Mouse (Mus musculus) MEL (cell line): Measurements from ENCODE around the gene Mtx1. TPM values are rescaled to one million over a fixed set of nuclear protein-coding genes. Genes with fewer than 3 reads are reported as not detected.

Experiments
- DNase-seq: peaks from one replicate; pipeline ENCODE4 v3.0.0; 2011; ENCODE audit warnings: low read depth, low spot score
- H3K27ac ChIP-seq: 2 replicates; pipeline ENCODE4 v1.5.1; 2012; ENCODE audit warnings: low read depth, mild to moderate bottlenecking, control low read depth, low read length, moderate library complexity; ENCODE audit not compliant: control insufficient read depth
- H3K27me3 ChIP-seq, 2 experiments: fragments of 150-350 bp in 1 of 2; sonication (generic) in 1 of 2; 2 replicates each; pipeline ENCODE4 v1.6.1; 2012; ENCODE audit warnings: low read length in 2 of 2, mild to moderate bottlenecking in 2 of 2, improper control_type of control experiment in 1 of 2, moderate library complexity in 1 of 2; ENCODE audit not compliant: insufficient read depth in 2 of 2, control insufficient read depth in 1 of 2
- H3K36me3 ChIP-seq, 2 experiments: 2 replicates each; pipeline ENCODE4 v1.6.1; 2012 to 2014; ENCODE audit warnings: low read length in 2 of 2, improper control_type of control experiment in 1 of 2, inconsistent platforms in 1 of 2, mild to moderate bottlenecking in 1 of 2; ENCODE audit not compliant: insufficient read depth in 2 of 2, control insufficient read depth in 1 of 2
- H3K4me1 ChIP-seq, 2 experiments: fragments of 150-350 bp in 1 of 2; sonication (generic) in 1 of 2; 2 replicates each; pipeline ENCODE4 v1.6.1; 2012; ENCODE audit warnings: low read length in 2 of 2, improper control_type of control experiment in 1 of 2, mild to moderate bottlenecking in 1 of 2; ENCODE audit not compliant: insufficient read depth in 2 of 2, control insufficient read depth in 1 of 2
- H3K4me3 ChIP-seq, 2 experiments: fragments of 150-350 bp in 1 of 2; sonication (generic) in 1 of 2; 2 replicates each; pipeline ENCODE4 v1.5.1; 2012; ENCODE audit warnings: low read depth in 2 of 2, low read length in 2 of 2, mild to moderate bottlenecking in 2 of 2, moderate library complexity in 2 of 2, control low read depth in 1 of 2, improper control_type of control experiment in 1 of 2; ENCODE audit not compliant: control insufficient read depth in 1 of 2, insufficient read depth in 1 of 2
- H3K79me2 ChIP-seq: 2 replicates; pipeline ENCODE4 v1.6.1; 2012; ENCODE audit warnings: mild to moderate bottlenecking, low read length, moderate library complexity; ENCODE audit not compliant: control insufficient read depth, poor library complexity, insufficient read depth
- H3K9ac ChIP-seq: 2 replicates; pipeline ENCODE4 v1.6.1; 2012; ENCODE audit warnings: low read depth, mild to moderate bottlenecking, control low read depth, low read length, moderate library complexity; ENCODE audit not compliant: control insufficient read depth, poor library complexity, severe bottlenecking
- H3K9me3 ChIP-seq: fragments of 150-350 bp; sonication (generic); replicated peaks from 2 replicates; pipeline ENCODE4 v1.6.1; 2012; ENCODE audit warnings: mild to moderate bottlenecking, low read length, improper control_type of control experiment, moderate library complexity; ENCODE audit not compliant: insufficient read depth
- BHLHE40 ChIP-seq: IDR thresholded peaks from 2 replicates; pipeline ENCODE4 v1.6.1; 2012; ENCODE audit warnings: low read depth, mild to moderate bottlenecking, inconsistent platforms, low read length, improper control_type of control experiment, borderline replicate concordance
- CHD1 ChIP-seq: IDR thresholded peaks from 2 replicates; pipeline ENCODE4 v1.6.1; 2012; ENCODE audit warnings: low read depth, mild to moderate bottlenecking, inconsistent platforms, low read length, improper control_type of control experiment
- CTCF ChIP-seq, 3 experiments: IDR thresholded peaks in 2 of 3; conservative IDR thresholded peaks in 1 of 3; 2 replicates each; pipeline ENCODE4 v1.5.1; 2011 to 2012; ENCODE audit warnings: low read length in 3 of 3, low read depth in 2 of 3, mild to moderate bottlenecking in 2 of 3, improper control_type of control experiment in 1 of 3, inconsistent platforms in 1 of 3, mixed read lengths in 1 of 3, moderate library complexity in 1 of 3; ENCODE audit not compliant: control insufficient read depth in 1 of 3, insufficient read depth in 1 of 3, poor library complexity in 1 of 3, severe bottlenecking in 1 of 3
- E2F4 ChIP-seq: IDR thresholded peaks from 2 replicates; pipeline ENCODE4 v1.6.1; 2011; ENCODE audit warnings: low read depth, low read length, improper control_type of control experiment, borderline replicate concordance
- ELF1 ChIP-seq: IDR thresholded peaks from 2 replicates; pipeline ENCODE4 v1.6.1; 2014; ENCODE audit warnings: low read depth, mild to moderate bottlenecking, inconsistent platforms, low read length, improper control_type of control experiment, moderate library complexity
- EP300 ChIP-seq, 2 experiments: IDR thresholded peaks; 2 replicates each; pipeline ENCODE4 v1.6.1; 2011; ENCODE audit warnings: improper control_type of control experiment in 2 of 2, low read length in 2 of 2, low read depth in 1 of 2, mild to moderate bottlenecking in 1 of 2
- ETS1 ChIP-seq: IDR thresholded peaks from 2 replicates; pipeline ENCODE4 v1.6.1; 2012; ENCODE audit warnings: low read depth, mild to moderate bottlenecking, inconsistent platforms, low read length, improper control_type of control experiment, moderate library complexity
- GABPA ChIP-seq: IDR thresholded peaks from 2 replicates; pipeline ENCODE4 v1.6.1; 2012; ENCODE audit warnings: low read depth, mild to moderate bottlenecking, inconsistent platforms, low read length, improper control_type of control experiment, moderate library complexity
- GATA1 ChIP-seq: IDR thresholded peaks from 2 replicates; pipeline ENCODE4 v1.6.1; 2011; ENCODE audit warnings: low read depth, low read length, improper control_type of control experiment
- JUND ChIP-seq: IDR thresholded peaks from 2 replicates; pipeline ENCODE4 v1.6.1; 2011; ENCODE audit warnings: low read depth, mild to moderate bottlenecking, improper control_type of control experiment, low read length
- MAX ChIP-seq: IDR thresholded peaks from 2 replicates; pipeline ENCODE4 v1.6.1; 2011; ENCODE audit warnings: low read length, improper control_type of control experiment
- MAZ ChIP-seq: IDR thresholded peaks from 2 replicates; pipeline ENCODE4 v1.6.1; 2012; ENCODE audit warnings: low read depth, mild to moderate bottlenecking, inconsistent platforms, low read length, improper control_type of control experiment
- MEF2A ChIP-seq: IDR thresholded peaks from 2 replicates; pipeline ENCODE4 v1.6.1; 2014; ENCODE audit warnings: low read depth, mild to moderate bottlenecking, inconsistent platforms, low read length, improper control_type of control experiment; ENCODE audit not compliant: poor library complexity, insufficient replicate concordance, severe bottlenecking; ENCODE audit errors: extremely low read depth
- MXI1 ChIP-seq: IDR thresholded peaks from 2 replicates; pipeline ENCODE4 v1.6.1; 2011; ENCODE audit warnings: mild to moderate bottlenecking, low read depth, low read length, improper control_type of control experiment
- MYC ChIP-seq: IDR thresholded peaks from 2 replicates; pipeline ENCODE4 v1.6.1; 2011; ENCODE audit warnings: low read depth, mild to moderate bottlenecking, low read length, improper control_type of control experiment, moderate library complexity
- NRF1 ChIP-seq: IDR thresholded peaks from 2 replicates; pipeline ENCODE4 v1.6.1; 2014; ENCODE audit warnings: low read depth, mild to moderate bottlenecking, inconsistent platforms, low read length, improper control_type of control experiment, moderate library complexity; ENCODE audit not compliant: poor library complexity, insufficient read depth, severe bottlenecking
- POLR2AphosphoS2 ChIP-seq: IDR thresholded peaks from 2 replicates; pipeline ENCODE4 v1.6.1; 2011; ENCODE audit warnings: low read length, improper control_type of control experiment
- POLR2AphosphoS5 ChIP-seq: IDR thresholded peaks from 2 replicates; pipeline ENCODE4 v1.6.1; 2012; ENCODE audit warnings: low read depth, borderline replicate concordance, mild to moderate bottlenecking, inconsistent platforms, low read length, moderate library complexity, mixed read lengths
- RAD21 ChIP-seq: IDR thresholded peaks from 2 replicates; pipeline ENCODE4 v1.6.1; 2011; ENCODE audit warnings: mild to moderate bottlenecking, low read depth, low read length, improper control_type of control experiment
- TBP ChIP-seq: IDR thresholded peaks from 2 replicates; pipeline ENCODE4 v1.8.0; 2011; ENCODE audit warnings: low read depth, low read length, improper control_type of control experiment
- TCF12 ChIP-seq: IDR thresholded peaks from 2 replicates; pipeline ENCODE4 v1.6.1; 2014; ENCODE audit warnings: low read depth, mild to moderate bottlenecking, inconsistent platforms, low read length, improper control_type of control experiment, moderate library complexity
- USF1 ChIP-seq: IDR thresholded peaks from 2 replicates; pipeline ENCODE4 v1.6.1; 2014; ENCODE audit warnings: low read depth, mild to moderate bottlenecking, inconsistent platforms, low read length, improper control_type of control experiment, moderate library complexity
- USF2 ChIP-seq, 2 experiments: IDR thresholded peaks; 2 replicates each; pipeline ENCODE4 v1.6.1; 2011 to 2012; ENCODE audit warnings: improper control_type of control experiment in 2 of 2, low read length in 2 of 2, borderline replicate concordance in 1 of 2, inconsistent platforms in 1 of 2, low read depth in 1 of 2, mild to moderate bottlenecking in 1 of 2; ENCODE audit not compliant: insufficient read depth in 1 of 2
- ZMIZ1 ChIP-seq: IDR thresholded peaks from 2 replicates; pipeline ENCODE4 v1.6.1; 2012; ENCODE audit warnings: low read depth, mild to moderate bottlenecking, inconsistent platforms, low read length, improper control_type of control experiment, moderate library complexity
- ZNF384 ChIP-seq: IDR thresholded peaks from 2 replicates; pipeline ENCODE4 v1.6.1; 2012; ENCODE audit warnings: low read depth, mild to moderate bottlenecking, inconsistent platforms, low read length, improper control_type of control experiment
- polyA plus RNA-seq, 2 experiments: library from polyadenylated mRNA; stranded (reverse) in 1 of 2; unstranded in 1 of 2; fragments of >175 nt in 1 of 2; fragments of >200 nt in 1 of 2; gene quantifications; 2 replicates each; pipeline versions ENCODE4 v1.2.1 to v1.2.4; 2012; ENCODE audit warnings: low replicate concordance in 2 of 2, low read depth in 1 of 2; ENCODE audit not compliant: insufficient read length in 2 of 2, insufficient read depth in 1 of 2, missing spikeins in 1 of 2
- total RNA-seq: library from RNA; depleted of rRNA; stranded (reverse); fragments of 300-350 nt; gene quantifications from 2 replicates; pipeline ENCODE4 v1.2.3, GENCODE M21; 2012

Gene Mtx1
- total and polyA plus RNA-seq, 3 experiments, result 314 to 369 TPM; not detected in 1

DNA sequence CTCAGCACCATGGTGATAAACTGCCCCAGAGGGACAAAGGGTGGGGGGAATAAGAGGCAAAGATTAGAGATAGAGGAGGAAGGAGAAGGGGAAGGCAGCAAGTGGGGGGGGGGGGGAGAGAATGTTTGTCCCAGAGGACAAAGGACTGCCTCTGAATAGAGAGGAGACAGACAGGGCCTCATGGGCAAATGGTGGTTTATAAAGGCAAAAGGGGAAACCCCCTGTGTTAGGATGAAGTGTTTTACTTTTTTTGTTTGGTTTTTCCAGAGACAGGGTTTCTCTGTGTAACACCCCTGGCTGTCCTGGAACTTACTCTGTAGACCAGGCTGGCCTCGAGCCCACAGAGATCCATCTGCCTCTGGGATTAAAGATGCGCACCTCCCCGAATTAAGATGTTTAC lies 33.3 kb upstream of the Mtx1 start:
- Histone ChIP-seq H3K9me3 (no peaks in the 10 kb centered on the region), H3K27me3 (peaks cover 48 to 67% of the 10 kb centered on the region in 2 experiments), H3K27ac (no peak overlapping the region), H3K79me2 (no peaks in the 10 kb centered on the region), H3K4me1 (peaks cover 0 to under 1% of the 10 kb centered on the region in 2 experiments; a peak in 1 of 4 replicates), H3K36me3 (peaks cover 0 to 2% of the 10 kb centered on the region in 2 experiments; a peak in 1 of 4 replicates), H3K9ac (no peak overlapping the region), H3K4me3 (no peak overlapping the region)
- TF ChIP-seq POLR2AphosphoS2, result no peak
- TF ChIP-seq NRF1, result no peak
- DNase-seq, result no peak

DNA sequence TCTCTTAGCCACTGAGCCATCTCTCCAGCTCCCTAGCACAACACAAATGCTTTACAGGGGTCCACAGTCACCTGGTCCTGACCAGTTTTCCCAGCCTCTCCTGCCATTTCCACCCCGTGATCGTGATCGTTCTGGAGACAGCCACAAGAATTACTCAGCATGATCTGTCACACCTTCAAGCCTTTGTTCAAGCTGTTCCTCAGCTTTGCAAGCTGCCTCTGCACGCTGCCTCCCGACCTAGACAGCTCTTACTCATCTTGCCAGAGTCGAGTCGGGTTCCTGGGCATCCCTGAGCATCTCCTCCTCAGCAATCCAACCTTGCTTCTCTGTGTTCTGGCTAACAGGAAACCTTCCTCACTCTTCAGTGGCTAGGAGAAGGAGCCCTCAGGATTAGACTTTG lies 32.2 kb upstream of the Mtx1 start, which contains the start of gene Dpm3:
Dpm3 (plus strand) TSS at position 283 of the 400 bp plus-strand sequence.
- TF ChIP-seq MAZ, result no peak
- TF ChIP-seq TCF12, result no peak
- TF ChIP-seq NRF1, result no peak
- TF ChIP-seq EP300 (IDR thresholded peaks at IDR 0.05; ENCODE audit: low read depth in 1 of 2, low read length in 2 of 2), result no peak
- TF ChIP-seq MEF2A, result no peak
- TF ChIP-seq ZMIZ1, result no peak
- TF ChIP-seq ELF1, result no peak
- TF ChIP-seq ZNF384, result no peak
- no peak for TF ChIP-seq USF1
- no peak for TF ChIP-seq GATA1
- no peak for TF ChIP-seq RAD21
- no peak for TF ChIP-seq MXI1
- no peak for TF ChIP-seq GABPA
- H3K9ac ChIP-seq, result no peak within 1 kb of the TSS
- no peak for DNase-seq
- no peaks in the 10 kb centered on the region for H3K79me2 ChIP-seq
- H3K27ac ChIP-seq, result no peak within 1 kb of the TSS
- peaks cover 0 to 7% of the 10 kb centered on the region in 2 experiments; a peak in 1 of 4 replicates for H3K4me1 ChIP-seq
- no peak within 1 kb of the TSS for H3K4me3 ChIP-seq
- peaks cover 46 to 57% of the 10 kb centered on the region in 2 experiments for H3K27me3 ChIP-seq
- peaks cover 0 to 6% of the 10 kb centered on the region in 2 experiments; a peak in 1 of 4 replicates for H3K36me3 ChIP-seq
- H3K9me3 ChIP-seq, result no peaks in the 10 kb centered on the region

- Histone ChIP-seq H3K4me3 (no peak overlapping the region), H3K9me3 (no peaks in the 10 kb centered on the region), H3K36me3 (peaks cover 0 to 11% of the 10 kb centered on the region in 2 experiments; a peak in 2 of 4 replicates), H3K4me1 (peaks cover 0 to 14% of the 10 kb centered on the region in 2 experiments; a peak in 2 of 4 replicates), H3K79me2 (no peaks in the 10 kb centered on the region), H3K27me3 (peaks cover 34 to 37% of the 10 kb centered on the region in 2 experiments), H3K9ac (no peak overlapping the region), H3K27ac (no peak overlapping the region)
- no peak for DNase-seq
- TF ChIP-seq CHD1 (no peak), JUND (no peak), POLR2AphosphoS5 (no peak), MYC (no peak), USF2 (IDR thresholded peaks at IDR 0.05; ENCODE audit: borderline replicate concordance in 1 of 2, insufficient read depth in 1 of 2, low read depth in 1 of 2, low read length in 2 of 2) (no peak), CTCF (IDR thresholded peaks at IDR 0.05 in 2 of 3, conservative IDR thresholded peaks at IDR 0.05 in 1 of 3; ENCODE audit: control insufficient read depth in 1 of 3, insufficient read depth in 1 of 3, low read depth in 2 of 3, low read length in 3 of 3, poor library complexity in 1 of 3, severe bottlenecking in 1 of 3) (no peak), BHLHE40 (no peak), GABPA (no peak), ELF1 (no peak), ETS1 (no peak), TBP (no peak), MXI1 (no peak), MAX (no peak), E2F4 (no peak)
Measured at GRCm38 (mm10) chr3:89256177-89256576, 29.3 kb upstream of the Mtx1 start.
